Mouse (Mus musculus) cerebellum, adult 2 months (tissue): ENCODE measurements around the gene Nt5c. TPM values are rescaled to one million over a fixed set of nuclear protein-coding genes. Genes with fewer than 3 reads are reported as not detected.

ENCODE experiments used
- DNase-seq, 2 experiments: peaks; one replicate each; pipeline ENCODE4 v3.0.0; 2021
- H3K27ac ChIP-seq: fragments of 200-500 bp; 2 replicates; pipeline ENCODE4 v1.5.1; 2012; ENCODE audit warnings: low read length, control low read depth, inconsistent platforms; ENCODE audit not compliant: insufficient read depth
- H3K27me3 ChIP-seq: fragments of 200-500 bp; 2 replicates; pipeline ENCODE4 v1.6.1; 2012; ENCODE audit warnings: inconsistent platforms, mild to moderate bottlenecking, low read length, moderate library complexity; ENCODE audit not compliant: control insufficient read depth, insufficient read depth
- H3K4me1 ChIP-seq: fragments of 200-500 bp; 2 replicates; pipeline ENCODE4 v1.6.1; 2011; ENCODE audit warnings: low read length; ENCODE audit not compliant: control insufficient read depth, insufficient read depth
- H3K4me3 ChIP-seq: fragments of 200-500 bp; replicated peaks from 2 replicates; pipeline ENCODE3; 2011; ENCODE audit warnings: mild to moderate bottlenecking, low read depth, low read length, control low read depth; ENCODE audit not compliant: insufficient read depth
- CTCF ChIP-seq: fragments of 200-500 bp; IDR thresholded peaks from 2 replicates; pipeline ENCODE4 v1.5.1; 2011; ENCODE audit warnings: low read depth, mild to moderate bottlenecking, control low read depth, low read length, moderate library complexity, borderline replicate concordance; ENCODE audit not compliant: insufficient read depth
- POLR2A ChIP-seq: fragments of 200-500 bp; IDR thresholded peaks from 2 replicates; pipeline ENCODE4 v1.6.1; 2011; ENCODE audit warnings: low read length, control low read depth, borderline replicate concordance; ENCODE audit not compliant: insufficient read depth
- WGBS: fragments of 180-500 bp; shearing (Covaris S2); methylation state at CpG from one replicate; pipeline ENCODE4 v1.1.7; 2018; 5-methylcytosine and 5-hydroxymethylcytosine counted together
- polyA plus RNA-seq: library from polyadenylated mRNA; depleted of rRNA; stranded (reverse); fragments of >200 nt; gene quantifications from 2 replicates; pipeline ENCODE4 v1.2.3, GENCODE M21; 2012

The Nt5c gene
- polyA plus RNA-seq, 1 experiment: 102 TPM

DNA sequence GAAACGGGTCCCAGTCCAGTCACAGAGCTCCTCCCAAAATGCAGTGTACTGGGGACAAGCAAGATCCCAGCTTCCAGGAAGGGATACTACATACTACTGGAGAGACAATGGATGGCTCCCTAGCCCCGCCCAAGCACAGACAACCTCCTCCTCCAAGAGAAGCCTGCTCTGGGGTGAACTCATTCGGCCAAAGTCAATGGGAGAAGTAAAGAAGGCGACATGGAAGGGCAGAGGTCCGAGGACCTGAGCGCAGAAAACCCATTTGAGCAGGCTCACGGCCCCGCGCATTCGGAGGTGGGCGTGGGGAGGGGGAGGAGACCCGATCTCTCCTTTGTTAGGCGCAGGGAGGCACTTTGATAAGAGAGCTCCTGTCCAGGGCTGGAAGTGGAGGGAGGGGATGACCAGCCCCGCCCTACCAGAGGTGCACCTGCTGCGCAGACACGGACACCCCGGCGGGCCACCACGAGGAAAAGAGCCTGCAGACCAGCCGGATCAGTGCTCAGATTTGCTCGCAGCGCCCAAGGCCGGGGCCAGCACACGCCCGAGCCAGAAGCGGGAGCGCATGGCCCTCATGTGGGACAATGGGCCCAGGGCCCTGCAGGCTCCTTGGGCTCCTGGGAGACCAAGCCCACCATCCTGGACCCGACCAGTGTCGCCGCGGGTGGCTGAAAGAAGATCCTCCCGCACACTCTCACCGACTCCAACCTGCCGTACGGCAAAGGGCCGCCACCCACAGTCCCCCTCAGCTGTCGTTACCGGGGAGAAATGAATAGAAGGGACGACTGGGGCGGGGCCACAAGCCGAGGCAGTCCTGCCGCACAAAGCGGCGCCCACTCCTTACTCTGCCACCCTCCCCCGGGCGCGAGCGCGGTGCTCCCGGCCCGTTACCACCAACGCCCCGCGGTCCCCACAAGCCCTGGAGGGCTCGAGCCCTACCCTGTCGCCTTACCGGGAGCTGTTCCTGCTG, 21.9 kb upstream of the Nt5c start:
- peak overlapping the region; percentile 89 for H3K4me3 ChIP-seq
- H3K4me1 ChIP-seq: peaks cover 10% of the 10 kb centered on the region; the same call in 1 of the 2 replicates
- WGBS: under 1% methylated on average over 56 of the region's 57 CpGs
- H3K27ac ChIP-seq: peak overlapping the region; percentile 31
- no peak for DNase-seq
- no peak for TF ChIP-seq CTCF
- no peak for TF ChIP-seq POLR2A
- no peaks in the 10 kb centered on the region for H3K27me3 ChIP-seq

DNA sequence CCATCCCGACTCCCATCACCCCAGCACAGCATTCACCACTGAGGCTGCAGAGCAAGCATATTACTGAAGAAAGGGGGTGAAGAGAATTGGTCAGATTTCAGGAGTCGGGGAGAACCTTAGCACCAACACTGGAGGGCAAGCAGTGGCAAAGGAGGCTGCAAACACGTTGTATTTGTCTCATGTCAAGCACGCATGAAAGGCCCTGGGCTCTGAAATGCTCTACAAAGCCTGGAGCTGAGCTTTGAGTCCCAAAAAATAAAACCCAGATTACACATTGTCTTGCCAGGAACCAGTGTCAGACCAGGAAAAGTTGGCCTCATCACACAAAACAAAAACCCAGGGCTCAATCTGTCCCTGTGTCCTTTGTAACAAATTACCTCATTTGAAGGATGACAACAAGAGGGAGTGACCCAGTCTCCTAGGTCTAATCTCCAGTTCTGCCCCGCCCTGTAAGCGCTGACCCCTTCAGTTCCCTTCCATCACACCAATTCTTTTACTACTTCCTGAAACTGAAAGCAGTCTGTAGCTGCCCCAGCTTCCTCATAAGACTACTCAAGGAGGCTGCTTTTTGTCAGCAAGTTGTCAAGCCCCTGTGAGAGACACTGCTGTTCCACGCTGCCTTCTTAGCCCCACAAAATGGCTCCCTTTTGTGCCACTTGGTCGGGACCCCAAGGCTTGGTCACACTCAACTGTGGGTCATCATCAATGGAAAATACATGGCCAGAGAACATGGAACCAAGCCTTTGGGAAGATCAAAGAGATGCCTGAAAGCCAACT, 20.9 kb upstream of the Nt5c start:
- no peaks in the 10 kb centered on the region for H3K27me3 ChIP-seq
- TF ChIP-seq POLR2A (no peak), CTCF (no peak)
- WGBS: 25% methylated on average over 8 of the region's 8 CpGs
- no peak for DNase-seq
- peaks cover 10% of the 10 kb centered on the region; the same call in 1 of the 2 replicates for H3K4me1 ChIP-seq
- no peak overlapping the region for H3K27ac ChIP-seq
- H3K4me3 ChIP-seq: peak overlapping the region; percentile 89

DNA sequence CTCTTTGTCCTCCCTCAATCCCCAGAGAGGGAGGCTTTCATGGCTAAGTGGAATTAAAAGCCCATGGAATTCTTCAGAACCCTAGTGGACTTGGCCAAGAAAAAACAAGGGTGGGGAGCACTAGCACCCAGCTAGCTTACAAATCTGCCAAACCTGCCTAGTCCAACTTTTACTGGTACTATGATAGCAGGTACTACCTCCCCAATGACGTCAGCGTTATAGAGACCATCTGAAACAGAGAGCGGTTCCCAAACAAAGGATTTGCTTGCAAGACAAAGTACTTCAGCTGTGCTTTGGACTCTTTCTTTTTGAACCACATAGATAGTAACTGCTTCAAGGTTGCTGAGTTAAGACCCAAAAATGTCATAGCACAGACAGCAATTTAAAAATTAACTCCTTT, 20.3 kb upstream of the Nt5c start:
- no peak overlapping the region for H3K27ac ChIP-seq
- no peak for DNase-seq
- no peaks in the 10 kb centered on the region for H3K27me3 ChIP-seq
- 38% methylated on average over 3 of the region's 3 CpGs for WGBS
- TF ChIP-seq CTCF: no peak
- H3K4me1 ChIP-seq: peaks cover 10% of the 10 kb centered on the region; the same call in 1 of the 2 replicates
- no peak overlapping the region for H3K4me3 ChIP-seq

DNA sequence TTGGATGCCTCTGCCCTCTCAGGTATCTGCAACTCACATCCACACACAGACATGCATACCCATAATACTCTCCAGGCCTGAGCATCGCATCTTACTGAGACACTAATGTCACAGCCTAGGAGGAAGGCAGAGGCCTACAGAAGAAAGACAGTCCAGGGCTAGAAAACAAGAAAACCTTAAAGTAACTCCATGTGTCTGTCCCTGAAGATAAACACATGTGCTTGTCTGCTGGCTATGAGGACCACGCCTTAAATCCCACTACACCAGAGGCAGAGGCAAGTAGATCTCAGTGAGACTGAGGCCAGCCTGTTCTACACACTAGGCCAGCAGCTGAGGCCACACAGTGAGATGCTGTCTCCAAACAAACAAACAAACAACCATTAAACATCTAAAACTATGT, 19.5 kb upstream of the Nt5c start:
- Histone ChIP-seq H3K4me1 (peaks cover 10% of the 10 kb centered on the region; the same call in 1 of the 2 replicates), H3K4me3 (no peak overlapping the region)
- TF ChIP-seq POLR2A (no peak), CTCF (no peak)

DNA sequence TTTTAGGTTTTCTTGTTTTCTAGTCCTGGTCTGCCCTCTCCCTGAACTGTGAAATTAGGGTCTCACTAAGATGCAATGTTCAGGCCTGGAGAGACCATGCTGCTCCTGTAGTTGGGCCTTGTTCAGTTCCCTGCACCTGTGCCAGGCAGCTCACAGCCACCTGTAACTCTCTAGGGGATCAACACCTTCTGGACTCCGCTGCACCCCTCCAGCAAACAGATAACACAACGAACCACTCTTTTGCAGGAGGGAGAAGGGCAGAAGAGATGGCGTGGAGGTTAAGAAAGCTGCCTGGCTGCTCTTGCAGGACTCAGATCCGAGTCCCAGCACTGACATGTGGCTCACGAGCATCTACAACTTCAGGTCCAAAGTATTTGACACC, 18.8 kb upstream of the Nt5c start:
- WGBS: 58% methylated on average over 5 of the region's 5 CpGs
- TF ChIP-seq POLR2A (no peak), CTCF (no peak)
- no peak for DNase-seq
- no peaks in the 10 kb centered on the region for H3K27me3 ChIP-seq
- no peak overlapping the region for H3K27ac ChIP-seq
- no peak overlapping the region for H3K4me3 ChIP-seq
- peaks cover 10% of the 10 kb centered on the region; the same call in 1 of the 2 replicates for H3K4me1 ChIP-seq

More for the DNA sequence above, 19.5 kb upstream of the Nt5c start:
- H3K27ac ChIP-seq: no peak overlapping the region
- no peak for DNase-seq
- WGBS: 82% methylated on average over 2 of the region's 2 CpGs
- H3K27me3 ChIP-seq: no peaks in the 10 kb centered on the region

DNA sequence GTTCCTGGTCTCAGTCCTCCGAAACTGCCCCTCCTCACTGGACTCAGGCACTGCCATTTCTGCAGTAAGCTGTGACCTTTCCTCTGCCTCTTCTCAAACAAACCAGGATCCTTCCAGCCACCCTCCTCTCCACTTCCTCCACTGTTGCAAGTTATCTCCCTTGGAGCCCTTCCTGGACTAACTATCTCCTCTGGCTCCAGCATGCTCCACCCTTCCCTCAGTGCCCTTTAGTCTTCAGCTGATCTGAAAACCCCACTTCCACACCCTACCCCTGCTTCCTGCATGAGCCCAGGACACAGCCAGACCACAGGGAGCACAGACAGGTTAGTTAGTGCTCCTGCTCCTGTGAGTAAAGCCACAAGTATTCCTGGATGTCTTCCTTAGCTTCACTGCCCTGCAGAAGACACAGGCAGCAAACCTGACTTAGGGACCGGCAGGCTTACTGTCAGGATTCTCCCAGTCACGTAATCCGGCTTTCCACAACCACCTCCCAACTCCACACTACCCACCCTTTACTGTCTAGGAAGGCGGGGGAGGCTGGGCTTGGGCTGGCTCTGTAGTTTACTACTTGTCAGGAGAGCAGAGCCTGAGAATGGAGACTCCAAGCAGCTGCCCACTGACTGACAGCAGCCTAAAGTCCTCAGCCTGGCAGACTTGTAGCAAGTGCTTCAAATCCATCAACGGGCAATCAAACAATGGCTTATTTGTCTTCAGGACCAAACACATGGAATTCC, 18.3 kb upstream of the Nt5c start:
- no peak overlapping the region for H3K27ac ChIP-seq
- DNase-seq: no peak
- H3K4me1 ChIP-seq: peaks cover 10% of the 10 kb centered on the region; the same call in 1 of the 2 replicates

DNA sequence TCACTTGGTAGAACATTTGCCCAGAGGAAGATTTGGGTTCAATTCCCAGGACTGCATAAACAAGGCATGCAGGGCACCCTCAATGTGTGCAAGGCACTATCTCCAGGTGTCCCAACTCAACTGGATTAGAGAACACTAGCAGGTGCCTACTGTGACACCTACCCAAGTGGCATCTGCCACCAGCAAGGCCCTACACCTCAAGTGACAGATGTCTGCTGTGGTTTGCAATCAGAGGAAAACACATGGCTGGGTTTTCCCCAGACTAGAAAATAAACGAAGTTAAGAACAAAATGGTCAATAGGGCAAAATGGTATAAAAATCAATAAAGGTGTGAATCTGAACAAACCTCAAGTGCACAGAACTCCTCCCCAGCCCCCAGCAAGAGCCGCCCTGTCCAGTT, 16.4 kb upstream of the Nt5c start:
- DNase-seq: no peak
- no peaks in the 10 kb centered on the region for H3K27me3 ChIP-seq
- peaks cover 8% of the 10 kb centered on the region; the same call in 1 of the 2 replicates for H3K4me1 ChIP-seq
- WGBS: 65% methylated on average over 2 of the region's 2 CpGs
- no peak overlapping the region for H3K4me3 ChIP-seq
- no peak overlapping the region for H3K27ac ChIP-seq
- TF ChIP-seq CTCF: no peak
- TF ChIP-seq POLR2A: no peak

More for the DNA sequence above, 18.3 kb upstream of the Nt5c start:
- TF ChIP-seq CTCF (no peak), POLR2A (no peak)
- Histone ChIP-seq H3K4me3 (no peak overlapping the region), H3K27me3 (no peaks in the 10 kb centered on the region)
- WGBS: 61% methylated on average over 6 of the region's 6 CpGs
